Mouse (Mus musculus) hindbrain, embryonic 10.5 days (tissue): ENCODE measurements at regions not wholly inside any gene's neighbourhood (a gene's known extent, or its start where the extent isn't known, plus 50 kb on each side); places are given as distances from the start of the nearest gene placed in this dataset.
A peak's percentile ranks its signal among the peaks of the same experiment; 100 is the strongest.

Experiments used
- DNase-seq: peaks from one replicate; pipeline ENCODE4 v3.0.0-alpha.2; 2017; ENCODE audit warnings: low spot score
- H3K27ac ChIP-seq: fragments of 300-500 bp; sonication (generic); 2 replicates; pipeline ENCODE4 v1.5.1; 2016; ENCODE audit warnings: mild to moderate bottlenecking, moderate library complexity
- H3K27me3 ChIP-seq: fragments of 300-500 bp; sonication (generic); 2 replicates; pipeline ENCODE4 v1.6.1; 2016; ENCODE audit warnings: mild to moderate bottlenecking; ENCODE audit not compliant: poor library complexity, insufficient read depth, severe bottlenecking
- H3K36me3 ChIP-seq: fragments of 300-500 bp; sonication (generic); 2 replicates; pipeline ENCODE4 v1.6.1; 2016; ENCODE audit warnings: mild to moderate bottlenecking, moderate library complexity
- H3K4me1 ChIP-seq: fragments of 300-500 bp; sonication (generic); replicated peaks from 2 replicates; pipeline ENCODE4 v1.6.1; 2016; ENCODE audit warnings: mild to moderate bottlenecking
- H3K4me3 ChIP-seq: fragments of 300-500 bp; sonication (generic); 2 replicates; pipeline ENCODE4 v1.5.1; 2016; ENCODE audit warnings: mild to moderate bottlenecking, moderate library complexity
- H3K9me3 ChIP-seq: fragments of 300-500 bp; sonication (generic); 2 replicates; pipeline ENCODE4 v1.6.1; 2016; ENCODE audit warnings: mild to moderate bottlenecking, moderate library complexity
- WGBS: fragments of 180-500 bp; shearing (Covaris S2); methylation state at CpG from one replicate; pipeline ENCODE4 v1.1.7; 2016; 5-methylcytosine and 5-hydroxymethylcytosine counted together

GRCm38 (mm10) chr2:179238166-179238565 lies 204.1 kb upstream of the Cdh4 start:
- no peak for DNase-seq
- Histone ChIP-seq H3K27me3 (no peaks in the 10 kb centered on the region), H3K9me3 (no peaks in the 10 kb centered on the region), H3K27ac (no peak overlapping the region), H3K36me3 (no peaks in the 10 kb centered on the region), H3K4me3 (no peak overlapping the region), H3K4me1 (peaks cover 10% of the 10 kb centered on the region)
- WGBS: 93% methylated on average over 11 of the region's 11 CpGs

- DNase-seq: no peak
Observed at GRCm38 (mm10) chr2:179260892-179261291, 181.3 kb upstream of the Cdh4 start.

GRCm38 (mm10) chr2:179263888-179264287 lies 178.3 kb upstream of the Cdh4 start:
- H3K9me3 ChIP-seq: no peaks in the 10 kb centered on the region; the same call in 1 of the 2 replicates
- H3K27me3 ChIP-seq: no peaks in the 10 kb centered on the region
- no peak for DNase-seq
- no peak overlapping the region for H3K27ac ChIP-seq
- H3K4me3 ChIP-seq: no peak overlapping the region
- no peaks in the 10 kb centered on the region for H3K36me3 ChIP-seq
- WGBS: 85% methylated on average over 4 of the region's 4 CpGs
- H3K4me1 ChIP-seq: peaks cover 7% of the 10 kb centered on the region; the same call in 1 of the 2 replicates

More at GRCm38 (mm10) chr2:179260892-179261291, 181.3 kb upstream of the Cdh4 start:
- WGBS: 75% methylated on average over 2 of the region's 2 CpGs
- Histone ChIP-seq H3K4me1 (no peaks in the 10 kb centered on the region), H3K4me3 (no peak overlapping the region), H3K27ac (no peak overlapping the region), H3K27me3 (no peaks in the 10 kb centered on the region), H3K9me3 (no peaks in the 10 kb centered on the region), H3K36me3 (no peaks in the 10 kb centered on the region)

- DNase-seq: no peak
- H3K36me3 ChIP-seq: no peaks in the 10 kb centered on the region
- 81% methylated on average over 5 of the region's 5 CpGs for WGBS
- no peaks in the 10 kb centered on the region; the same call in 1 of the 2 replicates for H3K9me3 ChIP-seq
- no peak overlapping the region for H3K27ac ChIP-seq
- H3K27me3 ChIP-seq: no peaks in the 10 kb centered on the region
- no peak overlapping the region for H3K4me3 ChIP-seq
- H3K4me1 ChIP-seq: peaks cover 7% of the 10 kb centered on the region; the same call in 1 of the 2 replicates
Observed at GRCm38 (mm10) chr2:179265436-179265835, 176.8 kb upstream of the Cdh4 start.

- no peak overlapping the region for H3K27ac ChIP-seq
Observed at GRCm38 (mm10) chr2:179277204-179277886, 164.9 kb upstream of the Cdh4 start.

GRCm38 (mm10) chr2:179277887-179278282 lies 164.3 kb upstream of the Cdh4 start:
- H3K27ac ChIP-seq: no peak overlapping the region
- H3K27me3 ChIP-seq: no peaks in the 10 kb centered on the region; the same call in 1 of the 2 replicates
- H3K36me3 ChIP-seq: no peaks in the 10 kb centered on the region
- WGBS: 85% methylated on average over 4 of the region's 4 CpGs
- no peak overlapping the region for H3K4me3 ChIP-seq
- H3K9me3 ChIP-seq: no peaks in the 10 kb centered on the region
- DNase-seq: no peak
- H3K4me1 ChIP-seq: no peaks in the 10 kb centered on the region

More at GRCm38 (mm10) chr2:179277204-179277886, 164.9 kb upstream of the Cdh4 start:
- Histone ChIP-seq H3K27me3 (no peaks in the 10 kb centered on the region; the same call in 1 of the 2 replicates), H3K36me3 (no peaks in the 10 kb centered on the region), H3K4me3 (no peak overlapping the region), H3K4me1 (no peaks in the 10 kb centered on the region), H3K9me3 (no peaks in the 10 kb centered on the region)
- no peak for DNase-seq
- WGBS: 92% methylated on average over 15 of the region's 15 CpGs

GRCm38 (mm10) chr2:179282276-179282675 lies 160.0 kb upstream of the Cdh4 start:
- no peak overlapping the region for H3K4me3 ChIP-seq
- no peaks in the 10 kb centered on the region; the same call in 1 of the 2 replicates for H3K27me3 ChIP-seq
- no peaks in the 10 kb centered on the region for H3K4me1 ChIP-seq
- 93% methylated on average over 6 of the region's 6 CpGs for WGBS
- no peak for DNase-seq
- no peaks in the 10 kb centered on the region for H3K9me3 ChIP-seq
- H3K27ac ChIP-seq: no peak overlapping the region
- no peaks in the 10 kb centered on the region for H3K36me3 ChIP-seq

- Histone ChIP-seq H3K9me3 (no peaks in the 10 kb centered on the region), H3K27ac (no peak overlapping the region), H3K4me3 (no peak overlapping the region), H3K27me3 (no peaks in the 10 kb centered on the region; the same call in none of the 2 replicates), H3K36me3 (no peaks in the 10 kb centered on the region), H3K4me1 (peaks cover 47% of the 10 kb centered on the region)
- WGBS: 66% methylated on average over 5 of the region's 5 CpGs
- DNase-seq: no peak
Observed at GRCm38 (mm10) chr2:179290394-179290793, 151.8 kb upstream of the Cdh4 start.

- Histone ChIP-seq H3K27ac (no peak overlapping the region; the same call in 1 of the 2 replicates), H3K9me3 (no peaks in the 10 kb centered on the region), H3K4me1 (peaks cover 47% of the 10 kb centered on the region), H3K36me3 (no peaks in the 10 kb centered on the region), H3K4me3 (no peak overlapping the region), H3K27me3 (no peaks in the 10 kb centered on the region; the same call in none of the 2 replicates)
- DNase-seq: no peak
- 96% methylated on average over 1 of the region's 1 CpGs for WGBS
Observed at GRCm38 (mm10) chr2:179291046-179291563, 151.1 kb upstream of the Cdh4 start.

GRCm38 (mm10) chr2:179291958-179292357 lies 150.3 kb upstream of the Cdh4 start:
- Histone ChIP-seq H3K9me3 (no peaks in the 10 kb centered on the region), H3K27me3 (no peaks in the 10 kb centered on the region; the same call in none of the 2 replicates), H3K36me3 (no peaks in the 10 kb centered on the region), H3K27ac (peak overlapping the region; percentile 79; the same call in 1 of the 2 replicates), H3K4me3 (no peak overlapping the region), H3K4me1 (peaks cover 47% of the 10 kb centered on the region)
- DNase-seq: no peak
- whole genome bisulfite sequencing: 88% methylated on average over 8 of the region's 8 CpGs

GRCm38 (mm10) chr2:179292566-179292965 lies 149.7 kb upstream of the Cdh4 start:
- Histone ChIP-seq H3K4me3 (no peak overlapping the region), H3K27ac (peak overlapping the region; percentile 79), H3K27me3 (no peaks in the 10 kb centered on the region; the same call in none of the 2 replicates), H3K9me3 (no peaks in the 10 kb centered on the region), H3K4me1 (peaks cover 52% of the 10 kb centered on the region), H3K36me3 (no peaks in the 10 kb centered on the region)
- peak; percentile 51 for DNase-seq
- WGBS: 43% methylated on average over 4 of the region's 4 CpGs

- no peak for DNase-seq
Observed at GRCm38 (mm10) chr2:179293114-179293513, 149.1 kb upstream of the Cdh4 start.

GRCm38 (mm10) chr2:179297057-179297456 lies 145.2 kb upstream of the Cdh4 start:
- no peak overlapping the region for H3K27ac ChIP-seq
- H3K4me1 ChIP-seq: peaks cover 33% of the 10 kb centered on the region
- WGBS: 60% methylated on average over 9 of the region's 9 CpGs
- no peak for DNase-seq
- H3K27me3 ChIP-seq: no peaks in the 10 kb centered on the region; the same call in 1 of the 2 replicates
- no peaks in the 10 kb centered on the region for H3K36me3 ChIP-seq
- no peak overlapping the region for H3K4me3 ChIP-seq
- H3K9me3 ChIP-seq: no peaks in the 10 kb centered on the region

More at GRCm38 (mm10) chr2:179293114-179293513, 149.1 kb upstream of the Cdh4 start:
- Histone ChIP-seq H3K4me1 (peaks cover 52% of the 10 kb centered on the region), H3K9me3 (no peaks in the 10 kb centered on the region), H3K27me3 (no peaks in the 10 kb centered on the region; the same call in none of the 2 replicates), H3K27ac (peak overlapping the region; percentile 79), H3K4me3 (0 out of 2 replicates have a peak overlapping the region, but pooled peaks have one; percentile 16), H3K36me3 (no peaks in the 10 kb centered on the region)
- WGBS: 52% methylated on average over 8 of the region's 8 CpGs
